Mouse (Mus musculus): ENCODE measurements at regions not wholly inside any gene's neighbourhood (a gene's known extent, or its start where the extent isn't known, plus 50 kb on each side); places are given as distances from the start of the nearest gene placed in this dataset.

GRCm38 (mm10) chr3:51121703-51122540, 102.3 kb upstream of the Noct start:
- WGBS (ENCODE audit: insufficient replicate concordance) = 27% methylated on average over 9 of the region's 9 CpGs
- peak; percentile 56 for TF ChIP-seq CTCF (IDR thresholded peaks at IDR 0.05; ENCODE audit: low read depth)
- no peak for TF ChIP-seq EP300 (IDR thresholded peaks at IDR 0.05; ENCODE audit: low read depth)
- H3K36me3 ChIP-seq (replicated peaks; ENCODE audit: control insufficient read depth, insufficient read depth, low read depth) = no peaks in the 10 kb centered on the region
- no peak for ATAC-seq (ENCODE audit: insufficient read depth)
- no peak overlapping the region for H3K4me2 ChIP-seq (ENCODE audit: low read depth)
- H3K4me3 ChIP-seq (ENCODE audit: insufficient read depth in 1 of 2, low read depth in 2 of 2, low read length in 2 of 2) = no peak overlapping the region
- H3K9ac ChIP-seq (replicated peaks) = no peak overlapping the region
- no peaks in the 10 kb centered on the region for H3K4me1 ChIP-seq (replicated peaks; ENCODE audit: control insufficient read depth in 2 of 2, insufficient read depth in 2 of 2, low read length in 1 of 2)
- H3K9me3 ChIP-seq (ENCODE audit: control insufficient read depth, low read length) = no peaks in the 10 kb centered on the region
- H3K27ac ChIP-seq = no peak overlapping the region
- H3K27me3 ChIP-seq (ENCODE audit: control insufficient read depth, insufficient read depth, low read length) = no peaks in the 10 kb centered on the region
- peak in 1 of 3 experiments; percentile 9 for DNase-seq (ENCODE audit: low read depth in 3 of 3, low spot score in 3 of 3)

- Histone ChIP-seq H3K27me3 (ENCODE audit: control insufficient read depth, insufficient read depth, low read length) (no peaks in the 10 kb centered on the region), H3K9ac (replicated peaks) (no peak overlapping the region), H3K4me3 (ENCODE audit: insufficient read depth in 1 of 2, low read depth in 2 of 2, low read length in 2 of 2) (no peak overlapping the region), H3K36me3 (replicated peaks; ENCODE audit: control insufficient read depth, insufficient read depth, low read depth) (no peaks in the 10 kb centered on the region), H3K4me2 (ENCODE audit: low read depth) (no peak overlapping the region), H3K4me1 (replicated peaks; ENCODE audit: control insufficient read depth in 2 of 2, insufficient read depth in 2 of 2, low read length in 1 of 2) (no peaks in the 10 kb centered on the region), H3K9me3 (ENCODE audit: control insufficient read depth, low read length) (no peaks in the 10 kb centered on the region), H3K27ac (no peak overlapping the region)
- no peak for TF ChIP-seq CTCF (IDR thresholded peaks at IDR 0.05; ENCODE audit: low read depth)
- no peak for TF ChIP-seq EP300 (IDR thresholded peaks at IDR 0.05; ENCODE audit: low read depth)
- DNase-seq (ENCODE audit: low read depth in 3 of 3, low spot score in 3 of 3) (no peak), ATAC-seq (ENCODE audit: insufficient read depth) (no peak)
- whole genome bisulfite sequencing (ENCODE audit: insufficient replicate concordance) = 79% methylated on average over 1 of the region's 1 CpGs
Observed at GRCm38 (mm10) chr3:51122541-51122935, 101.7 kb upstream of the Noct start.

- WGBS (ENCODE audit: insufficient replicate concordance) = 58% methylated on average over 1 of the region's 1 CpGs
- DNase-seq (ENCODE audit: low read depth in 3 of 3, low spot score in 3 of 3) (no peak), ATAC-seq (ENCODE audit: insufficient read depth) (no peak)
- TF ChIP-seq EP300 (IDR thresholded peaks at IDR 0.05; ENCODE audit: low read depth) (no peak), CTCF (IDR thresholded peaks at IDR 0.05; ENCODE audit: low read depth) (no peak)
- Histone ChIP-seq H3K36me3 (replicated peaks; ENCODE audit: control insufficient read depth, insufficient read depth, low read depth) (no peaks in the 10 kb centered on the region), H3K27ac (no peak overlapping the region), H3K4me2 (ENCODE audit: low read depth) (no peak overlapping the region), H3K9me3 (ENCODE audit: control insufficient read depth, low read length) (no peaks in the 10 kb centered on the region), H3K4me3 (ENCODE audit: insufficient read depth in 1 of 2, low read depth in 2 of 2, low read length in 2 of 2) (no peak overlapping the region), H3K9ac (replicated peaks) (no peak overlapping the region), H3K4me1 (replicated peaks; ENCODE audit: control insufficient read depth in 2 of 2, insufficient read depth in 2 of 2, low read length in 1 of 2) (no peaks in the 10 kb centered on the region; a peak in 1 of 4 replicates), H3K27me3 (ENCODE audit: control insufficient read depth, insufficient read depth, low read length) (no peaks in the 10 kb centered on the region)
Observed at GRCm38 (mm10) chr3:51127875-51128274, 96.4 kb upstream of the Noct start.

DNA sequence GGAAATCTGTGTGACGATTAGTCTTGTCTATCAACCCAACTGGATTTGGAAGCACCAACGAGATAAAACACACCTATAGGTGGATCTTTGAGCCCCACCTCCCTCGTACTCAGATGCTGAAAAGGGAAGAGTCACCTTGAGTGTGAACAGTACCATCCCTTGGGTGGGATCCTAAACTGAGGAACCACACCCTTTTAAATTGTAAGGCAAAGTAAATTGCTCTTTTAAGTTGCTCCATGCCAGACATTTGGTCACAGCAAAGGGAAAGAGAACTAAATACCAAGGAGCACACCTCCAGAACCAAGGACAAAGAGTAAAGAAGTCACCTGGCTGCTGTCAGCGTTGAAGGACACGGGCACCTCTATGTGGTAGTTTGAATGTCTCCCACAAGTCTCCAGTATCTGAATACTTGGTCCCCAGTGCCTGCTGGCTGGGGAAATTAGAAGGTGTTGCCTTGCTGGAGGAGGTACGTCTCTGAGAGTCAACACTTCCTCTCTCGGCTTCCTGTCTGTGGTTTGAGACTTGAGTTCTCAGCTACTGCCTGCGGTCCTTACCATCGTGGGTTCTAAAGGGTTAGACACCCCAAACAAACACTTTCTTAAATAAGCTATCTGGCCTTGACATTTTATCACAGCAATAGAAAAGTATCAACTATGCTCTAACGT, 95.6 kb upstream of the Noct start:
- WGBS (ENCODE audit: insufficient replicate concordance) = 12% methylated on average over 10 of the region's 10 CpGs
- H3K4me3 ChIP-seq (ENCODE audit: insufficient read depth in 1 of 2, low read depth in 2 of 2, low read length in 2 of 2) = no peak overlapping the region
- H3K9me3 ChIP-seq (ENCODE audit: control insufficient read depth, low read length) = no peaks in the 10 kb centered on the region
- no peak for ATAC-seq (ENCODE audit: insufficient read depth)
- no peak overlapping the region for H3K27ac ChIP-seq
- no peaks in the 10 kb centered on the region for H3K36me3 ChIP-seq (replicated peaks; ENCODE audit: control insufficient read depth, insufficient read depth, low read depth)
- H3K4me2 ChIP-seq (ENCODE audit: low read depth) = no peak overlapping the region
- no peaks in the 10 kb centered on the region for H3K27me3 ChIP-seq (ENCODE audit: control insufficient read depth, insufficient read depth, low read length)
- DNase-seq (ENCODE audit: low read depth in 3 of 3, low spot score in 3 of 3) = no peak
- no peaks in the 10 kb centered on the region; a peak in 1 of 4 replicates for H3K4me1 ChIP-seq (replicated peaks; ENCODE audit: control insufficient read depth in 2 of 2, insufficient read depth in 2 of 2, low read length in 1 of 2)
- no peak overlapping the region for H3K9ac ChIP-seq (replicated peaks)
- TF ChIP-seq EP300 (IDR thresholded peaks at IDR 0.05; ENCODE audit: low read depth) (no peak), CTCF (IDR thresholded peaks at IDR 0.05; ENCODE audit: low read depth) (no peak)

DNA sequence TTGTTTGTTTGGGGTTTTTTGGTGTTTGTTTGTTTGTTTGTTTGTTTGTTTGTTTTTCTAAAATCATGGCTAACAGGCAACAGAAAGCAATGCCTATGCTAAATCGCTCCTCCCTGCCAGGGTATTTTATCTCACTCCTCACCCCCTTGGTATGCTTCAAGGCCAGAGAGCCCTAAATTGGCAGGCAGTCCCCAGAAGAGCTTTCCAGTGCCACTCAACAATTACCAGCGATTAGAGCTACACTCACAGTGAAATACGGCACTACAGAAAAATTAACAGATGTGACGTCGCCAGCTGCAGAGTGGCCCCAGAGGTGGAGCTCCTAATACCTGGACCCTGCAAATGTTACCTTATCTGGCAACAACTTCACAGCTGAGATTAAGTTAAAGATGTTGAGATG, 93.5 kb upstream of the Noct start:
- Histone ChIP-seq H3K36me3 (replicated peaks; ENCODE audit: control insufficient read depth, insufficient read depth, low read depth) (no peaks in the 10 kb centered on the region), H3K27ac (no peak overlapping the region), H3K9ac (replicated peaks) (no peak overlapping the region), H3K9me3 (ENCODE audit: control insufficient read depth, low read length) (no peaks in the 10 kb centered on the region), H3K4me1 (replicated peaks; ENCODE audit: control insufficient read depth in 2 of 2, insufficient read depth in 2 of 2, low read length in 1 of 2) (no peaks in the 10 kb centered on the region; a peak in 1 of 4 replicates), H3K27me3 (ENCODE audit: control insufficient read depth, insufficient read depth, low read length) (no peaks in the 10 kb centered on the region), H3K4me2 (ENCODE audit: low read depth) (no peak overlapping the region), H3K4me3 (ENCODE audit: insufficient read depth in 1 of 2, low read depth in 2 of 2, low read length in 2 of 2) (no peak overlapping the region)
- no peak for DNase-seq (ENCODE audit: low read depth in 3 of 3, low spot score in 3 of 3)
- TF ChIP-seq EP300 (IDR thresholded peaks at IDR 0.05; ENCODE audit: low read depth) (no peak), CTCF (IDR thresholded peaks at IDR 0.05; ENCODE audit: low read depth) (no peak)
- 69% methylated on average over 5 of the region's 5 CpGs for WGBS (ENCODE audit: insufficient replicate concordance)
- ATAC-seq (ENCODE audit: insufficient read depth) = no peak

Data from liver, embryonic 14.5 days (tissue).